Mouse (Mus musculus): ENCODE data around the gene Fes.

GRCm38 (mm10) chr7:80426363-80426762, 38.6 kb upstream of the Fes start:
- TF ChIP-seq POLR2A (IDR thresholded peaks at IDR 0.05; ENCODE audit: low read depth, low read length): no peak
- no peak for TF ChIP-seq CTCF (conservative IDR thresholded peaks at IDR 0.05; ENCODE audit: insufficient read depth, insufficient read length, low read depth, low read length)

Data from kidney, adult 2 months (tissue).